Comparison of ENCODE assay signal across 9 mouse cellular contexts in genomic region chr13:73446076-73446475, GRCm38 (mm10). TPM values are rescaled to one million over a fixed set of nuclear protein-coding genes. Genes with fewer than 3 reads are reported as not detected.
DNase-seq lines count a peak whose midpoint lies in the region; ATAC-seq and TF ChIP-seq lines count a peak whose summit lies in the region.
"Had no signal": no experiment of that assay in that cellular context is flagged by ENCODE, and none has a peak within 500 bp of the region (broad histone marks: within the 10 kb centered on the region; RNA-seq: fewer than 3 reads in every experiment).

No protein-coding gene starts in this region.

- TF ChIP-seq EP300 in liver, embryonic 14.5 days (IDR thresholded peaks at IDR 0.05; ENCODE audit: low read depth), result peak; percentile 90

- 98% methylated on average over 2 of the region's 2 CpGs for WGBS in forebrain, embryonic 15.5 days
- 89% methylated on average over 2 of the region's 2 CpGs for WGBS in forebrain, embryonic 13.5 days
- WGBS in kidney, embryonic 16.5 days, result 69% methylated on average over 2 of the region's 2 CpGs
- 8% methylated on average over 2 of the region's 2 CpGs for WGBS in liver, embryonic 14.5 days (ENCODE audit: insufficient replicate concordance)

- no peak for TF ChIP-seq CTCF in liver, embryonic 14.5 days (IDR thresholded peaks at IDR 0.05; ENCODE audit: low read depth)

- H3K9me3 ChIP-seq in forebrain, embryonic 15.5 days, result no peaks in the 10 kb centered on the region
- no peaks in the 10 kb centered on the region for H3K9me3 ChIP-seq in forebrain, embryonic 13.5 days (replicated peaks)
- no peaks in the 10 kb centered on the region for H3K9me3 ChIP-seq in kidney, embryonic 16.5 days (ENCODE audit: low read length)
- no peaks in the 10 kb centered on the region for H3K9me3 ChIP-seq in liver, embryonic 14.5 days (ENCODE audit: control insufficient read depth, low read length)

- no peaks in the 10 kb centered on the region for H3K27me3 ChIP-seq in forebrain, embryonic 15.5 days
- H3K27me3 ChIP-seq in forebrain, embryonic 13.5 days, result no peaks in the 10 kb centered on the region
- no peaks in the 10 kb centered on the region for H3K27me3 ChIP-seq in kidney, embryonic 16.5 days (ENCODE audit: insufficient read depth, low read length)
- H3K27me3 ChIP-seq in liver, embryonic 14.5 days (ENCODE audit: control insufficient read depth, insufficient read depth, low read length), result no peaks in the 10 kb centered on the region

- no peak overlapping the region for H3K4me3 ChIP-seq in forebrain, embryonic 15.5 days
- H3K4me3 ChIP-seq in forebrain, embryonic 13.5 days, result no peak overlapping the region
- no peak overlapping the region for H3K4me3 ChIP-seq in kidney, embryonic 16.5 days (ENCODE audit: low read length)
- peak overlapping the region; percentile 10 to 37; a peak in 2 of 4 replicates for H3K4me3 ChIP-seq in liver, embryonic 14.5 days (ENCODE audit: insufficient read depth in 1 of 2, low read depth in 2 of 2, low read length in 2 of 2)

- intact Hi-C loops in left cerebral cortex, postnatal 25 days (cut with DNase I), result no loop called here

- H3K4me2 ChIP-seq in forebrain, embryonic 15.5 days (replicated peaks), result no peak overlapping the region
- H3K4me2 ChIP-seq in forebrain, embryonic 13.5 days, result no peak overlapping the region
- H3K4me2 ChIP-seq in kidney, embryonic 16.5 days (replicated peaks; ENCODE audit: low read depth, low read length), result no peak overlapping the region
- peak overlapping the region; percentile 75 for H3K4me2 ChIP-seq in liver, embryonic 14.5 days (ENCODE audit: low read depth)

- DNase-seq in kidney, adult 18-20 months, result no peak
- peak; percentile 78 for DNase-seq in c-Kit-positive CD71-positive TER-119-positive erythroid progenitor cells, embryonic 14.5 days (ENCODE audit: low spot score)
- peak; percentile 61 to 76 (median 75) for DNase-seq in liver, embryonic 14.5 days (ENCODE audit: low read depth in 3 of 3, low spot score in 3 of 3)
- no peak for DNase-seq in left cerebral cortex, postnatal 25 days (ENCODE audit: low spot score in 2 of 2)
- no peak for DNase-seq in urinary bladder, adult 2 months (ENCODE audit: low spot score)
- DNase-seq: cerebellum, adult 11-12 months had no signal

- H3K9ac ChIP-seq in forebrain, embryonic 15.5 days (replicated peaks), result no peak overlapping the region
- no peak overlapping the region for H3K9ac ChIP-seq in forebrain, embryonic 13.5 days
- H3K9ac ChIP-seq in kidney, embryonic 16.5 days (replicated peaks; ENCODE audit: low read length), result no peak overlapping the region
- peak overlapping the region; percentile 80 for H3K9ac ChIP-seq in liver, embryonic 14.5 days (replicated peaks)

- peak overlapping the region; percentile 27; the same call in 1 of the 2 replicates for H3K27ac ChIP-seq in forebrain, embryonic 15.5 days (replicated peaks)
- no peak overlapping the region for H3K27ac ChIP-seq in forebrain, embryonic 13.5 days
- H3K27ac ChIP-seq in kidney, embryonic 16.5 days (ENCODE audit: low read length), result no peak overlapping the region
- H3K27ac ChIP-seq in liver, embryonic 14.5 days, result peak overlapping the region; percentile 98

- H3K36me3 ChIP-seq in forebrain, embryonic 15.5 days, result no peaks in the 10 kb centered on the region
- H3K36me3 ChIP-seq in forebrain, embryonic 13.5 days (ENCODE audit: poor library complexity, severe bottlenecking), result no peaks in the 10 kb centered on the region
- H3K36me3 ChIP-seq in kidney, embryonic 16.5 days (ENCODE audit: insufficient read depth, low read length), result no peaks in the 10 kb centered on the region
- no peaks in the 10 kb centered on the region for H3K36me3 ChIP-seq in liver, embryonic 14.5 days (replicated peaks; ENCODE audit: control insufficient read depth, insufficient read depth, low read depth)

- H3K4me1 ChIP-seq in forebrain, embryonic 15.5 days, result peaks cover 11% of the 10 kb centered on the region
- H3K4me1 ChIP-seq in forebrain, embryonic 13.5 days, result no peaks in the 10 kb centered on the region
- H3K4me1 ChIP-seq in kidney, embryonic 16.5 days (ENCODE audit: insufficient read depth, low read length), result peaks cover 7% of the 10 kb centered on the region; the same call in 1 of the 2 replicates
- peaks cover 72 to 84% of the 10 kb centered on the region in 2 experiments for H3K4me1 ChIP-seq in liver, embryonic 14.5 days (replicated peaks; ENCODE audit: control insufficient read depth in 2 of 2, insufficient read depth in 2 of 2, low read length in 1 of 2)

- no peak for ATAC-seq in forebrain, embryonic 15.5 days (replicated peaks)
- ATAC-seq in forebrain, embryonic 13.5 days, result no peak
- ATAC-seq in kidney, embryonic 16.5 days (ENCODE audit: low FRiP score, low TSS enrichment), result peak; percentile 25
- peak; percentile 79 for ATAC-seq in liver, embryonic 14.5 days (ENCODE audit: insufficient read depth)

RNA-seq across cellular contexts. Expression of gene Lpcat1, which starts 20.9 kb away (rescaled TPM):
- 61.4 and 62.1 TPM in 2 replicates for polyA plus RNA-seq in forebrain, embryonic 15.5 days (2015; fragmentation: Nextera tagmentation; extraction: Ambion mirVana)
- 48.5 and 52.3 TPM in 2 replicates for polyA plus RNA-seq in forebrain, embryonic 13.5 days (2015; fragmentation: Nextera tagmentation; extraction: Ambion mirVana)
- 31.1 and 35.1 TPM in 2 replicates for polyA plus RNA-seq in kidney, embryonic 16.5 days (2015; fragmentation: Nextera tagmentation; extraction: Ambion mirVana)
- 49.5 and 61.0 TPM in 2 replicates for polyA plus RNA-seq in liver, embryonic 14.5 days (2012; rRNA removed)
- 63.7 and 72.5 TPM in 2 replicates for polyA plus RNA-seq in liver, embryonic 14.5 days (2014; fragmentation: Nextera tagmentation; extraction: Ambion mirVana)
- total RNA-seq in left cerebral cortex, postnatal 25 days (2021), result 10 to 100 TPM; 43.0 to 43.9 TPM
- polyA plus RNA-seq in urinary bladder, adult 2 months (2012; rRNA removed), result 15.2 and 17.2 TPM in 2 replicates

Comparison
In these comparisons a context has a peak if more than half of its experiments do, and no peak if none do; other contexts are left out.
1. H3K27ac ChIP-seq: peak in forebrain, embryonic 15.5 days (single experiment) and liver, embryonic 14.5 days (single experiment); none in forebrain, embryonic 13.5 days (single experiment) and kidney, embryonic 16.5 days (single experiment).
2. ATAC-seq: peak in kidney, embryonic 16.5 days (single experiment) and liver, embryonic 14.5 days (single experiment); none in forebrain, embryonic 15.5 days (single experiment) and forebrain, embryonic 13.5 days (single experiment).
3. H3K4me3 ChIP-seq: peak in liver, embryonic 14.5 days (2 of 2); none in forebrain, embryonic 15.5 days (single experiment), forebrain, embryonic 13.5 days (single experiment) and kidney, embryonic 16.5 days (single experiment).
4. DNase-seq: peak in c-Kit-positive CD71-positive TER-119-positive erythroid progenitor cells, embryonic 14.5 days (single experiment) and liver, embryonic 14.5 days (3 of 3); none in kidney, adult 18-20 months (single experiment), left cerebral cortex, postnatal 25 days (0 of 2) and urinary bladder, adult 2 months (single experiment).